Mouse (Mus musculus) c-Kit-positive CD71-positive TER-119-positive erythroid progenitor cells, embryonic 14.5 days (primary cell): ENCODE data around the gene Pde4b.

Experiments
- DNase-seq: peaks from one replicate; pipeline ENCODE4 v3.0.0-alpha.2; 2013; ENCODE audit warnings: low spot score

Pde4b gene

GRCm38 (mm10) chr4:102287172-102287571, 199.8 kb downstream of the Pde4b start:
- no peak for DNase-seq

GRCm38 (mm10) chr4:102290052-102290734, 202.8 kb downstream of the Pde4b start:
- no peak for DNase-seq

GRCm38 (mm10) chr4:102297558-102297957, 210.2 kb downstream of the Pde4b start:
- DNase-seq, result no peak

- DNase-seq, result no peak
These were observed 215.2 kb downstream of the Pde4b start for GRCm38 (mm10) chr4:102302568-102302967.

GRCm38 (mm10) chr4:102307661-102308297, 220.4 kb downstream of the Pde4b start:
- DNase-seq, result no peak

GRCm38 (mm10) chr4:102310630-102311029, 223.3 kb downstream of the Pde4b start:
- no peak for DNase-seq

GRCm38 (mm10) chr4:102316011-102316410, 228.7 kb downstream of the Pde4b start:
- no peak for DNase-seq

- DNase-seq, result no peak
These were observed 229.4 kb downstream of the Pde4b start for GRCm38 (mm10) chr4:102316699-102317285.

- DNase-seq, result no peak
These were observed 231.3 kb downstream of the Pde4b start for GRCm38 (mm10) chr4:102318596-102318995.

- no peak for DNase-seq
These were observed 234.0 kb downstream of the Pde4b start for GRCm38 (mm10) chr4:102321340-102321739.

GRCm38 (mm10) chr4:102332386-102332785, 245.0 kb downstream of the Pde4b start:
- DNase-seq, result no peak

- no peak for DNase-seq
These were observed 245.5 kb downstream of the Pde4b start for GRCm38 (mm10) chr4:102332885-102333284.

- DNase-seq, result no peak
These were observed 259.7 kb downstream of the Pde4b start for GRCm38 (mm10) chr4:102346911-102347492.

GRCm38 (mm10) chr4:102351476-102352475, 264.4 kb downstream of the Pde4b start:
- DNase-seq, result no peak

GRCm38 (mm10) chr4:102353641-102354403, 266.5 kb downstream of the Pde4b start:
- DNase-seq, result no peak

GRCm38 (mm10) chr4:102368105-102368735, 280.9 kb downstream of the Pde4b start:
- DNase-seq, result no peak

GRCm38 (mm10) chr4:102374614-102375013, 287.3 kb downstream of the Pde4b start:
- DNase-seq, result no peak

- no peak for DNase-seq
These were observed 295.6 kb downstream of the Pde4b start for GRCm38 (mm10) chr4:102382763-102383505.

- DNase-seq, result no peak
These were observed 306.3 kb downstream of the Pde4b start for GRCm38 (mm10) chr4:102393605-102394004.

GRCm38 (mm10) chr4:102397334-102397733, 310.0 kb downstream of the Pde4b start:
- DNase-seq, result no peak
